Mouse (Mus musculus): Measurements from ENCODE around the gene Sucla2.

DNA sequence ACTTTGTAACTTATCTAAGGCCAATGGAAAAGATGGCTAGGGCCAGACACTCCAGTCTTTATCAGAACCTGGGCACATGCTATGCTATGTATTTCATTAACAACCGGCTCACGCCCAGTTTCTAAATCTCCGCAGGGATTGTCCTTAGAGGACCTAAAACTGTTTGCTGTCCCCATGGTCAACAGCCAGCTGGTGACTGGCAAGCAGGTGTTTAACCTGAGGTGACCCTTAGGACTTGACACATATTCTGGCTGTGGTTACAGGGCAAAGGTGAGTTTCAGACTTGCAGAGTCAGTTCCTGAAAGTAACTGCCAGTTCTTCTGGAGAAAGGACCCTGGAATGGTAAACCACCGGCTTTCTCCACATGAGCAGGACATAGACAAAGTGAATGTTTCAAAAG, 106.4 kb downstream of the Sucla2 start:
- no peak for TF ChIP-seq CTCF (IDR thresholded peaks at IDR 0.05; ENCODE audit: borderline replicate concordance, insufficient read depth, low read length)
- no peak for TF ChIP-seq POLR2A (IDR thresholded peaks at IDR 0.05; ENCODE audit: low read depth, low read length)
